Mouse (Mus musculus) lung, adult 2 months (tissue): ENCODE data around the gene Nenf.

Source experiments
- CTCF ChIP-seq: fragments of 200-500 bp; IDR thresholded peaks from 2 replicates; pipeline ENCODE4 v1.5.1; 2011; ENCODE audit warnings: mild to moderate bottlenecking, low read length, control low read depth; ENCODE audit not compliant: insufficient read depth
- POLR2A ChIP-seq: fragments of 200-500 bp; IDR thresholded peaks from 2 replicates; pipeline ENCODE4 v1.6.1; 2011; ENCODE audit warnings: low read depth, mild to moderate bottlenecking, control low read depth, low read length, borderline replicate concordance; ENCODE audit errors: extremely low read depth

- TF ChIP-seq POLR2A = no peak
- no peak for TF ChIP-seq CTCF
Observed at GRCm38 (mm10) chr1:191348592-191348991, 30.6 kb upstream of the Nenf start.
